Mouse (Mus musculus) neural tube, embryonic 11.5 days (tissue): ENCODE measurements around the gene Tor1aip2. TPM values are rescaled to one million over a fixed set of nuclear protein-coding genes. Genes with fewer than 3 reads are reported as not detected.
A peak's percentile ranks its signal among the peaks of the same experiment; 100 is the strongest.

Experiments
- ATAC-seq: fragments of 200-750 bp; cut with Nextera tagmentation; 2 replicates; pipeline ENCODE4 v1.8.0; 2017; ENCODE audit warnings: moderate number of reproducible peaks, mild to moderate bottlenecking, moderate TSS enrichment, moderate library complexity; ENCODE audit not compliant: insufficient read depth, low FRiP score, low TSS enrichment
- DNase-seq: peaks from one replicate; pipeline ENCODE4 v3.0.0-alpha.2; 2015; ENCODE audit warnings: low spot score
- H3K27ac ChIP-seq: fragments of 300-500 bp; sonication (generic); 2 replicates; pipeline ENCODE4 v1.5.1; 2014; ENCODE audit warnings: low read depth, mild to moderate bottlenecking, low read length
- H3K27me3 ChIP-seq: fragments of 300-500 bp; sonication (generic); 2 replicates; pipeline ENCODE4 v1.6.1; 2014; ENCODE audit warnings: mild to moderate bottlenecking, low read length, mixed read lengths; ENCODE audit not compliant: control insufficient read depth, insufficient read depth
- H3K36me3 ChIP-seq: fragments of 300-500 bp; sonication (generic); 2 replicates; pipeline ENCODE4 v1.6.1; 2014; ENCODE audit warnings: mild to moderate bottlenecking, low read length, moderate library complexity, mixed read lengths; ENCODE audit not compliant: control insufficient read depth, insufficient read depth
- H3K4me1 ChIP-seq: fragments of 300-500 bp; sonication (generic); 2 replicates; pipeline ENCODE4 v1.6.1; 2014; ENCODE audit warnings: low read length, mixed read lengths; ENCODE audit not compliant: control insufficient read depth, insufficient read depth
- H3K4me2 ChIP-seq: fragments of 300-500 bp; sonication (generic); 2 replicates; pipeline ENCODE4 v1.6.1; 2014; ENCODE audit warnings: low read depth, mild to moderate bottlenecking, moderate library complexity
- H3K4me3 ChIP-seq: fragments of 300-500 bp; sonication (generic); 2 replicates; pipeline ENCODE4 v1.5.1; 2014; ENCODE audit warnings: low read depth, low read length
- H3K9ac ChIP-seq: fragments of 300-500 bp; sonication (generic); 2 replicates; pipeline ENCODE4 v1.6.1; 2014; ENCODE audit warnings: mild to moderate bottlenecking, low read length
- H3K9me3 ChIP-seq: fragments of 300-500 bp; sonication (generic); 2 replicates; pipeline ENCODE4 v1.6.1; 2016; ENCODE audit warnings: low read length; ENCODE audit not compliant: control insufficient read depth
- WGBS: fragments of 180-500 bp; shearing (Covaris S2); extraction: QIAGEN DNeasy Blood & Tissue Kit; methylation state at CpG from one replicate; pipeline ENCODE4 v1.1.7; 2014; 5-methylcytosine and 5-hydroxymethylcytosine counted together
- polyA plus RNA-seq: library from polyadenylated mRNA; unstranded; fragments of >200 nt; fragmentation: Nextera tagmentation; extraction: Ambion mirVana; gene quantifications from 2 replicates; pipeline ENCODE4 v1.2.1, GENCODE M21; 2014

Tor1aip2 gene
- 116 and 125 TPM in 2 replicates for polyA plus RNA-seq

DNA sequence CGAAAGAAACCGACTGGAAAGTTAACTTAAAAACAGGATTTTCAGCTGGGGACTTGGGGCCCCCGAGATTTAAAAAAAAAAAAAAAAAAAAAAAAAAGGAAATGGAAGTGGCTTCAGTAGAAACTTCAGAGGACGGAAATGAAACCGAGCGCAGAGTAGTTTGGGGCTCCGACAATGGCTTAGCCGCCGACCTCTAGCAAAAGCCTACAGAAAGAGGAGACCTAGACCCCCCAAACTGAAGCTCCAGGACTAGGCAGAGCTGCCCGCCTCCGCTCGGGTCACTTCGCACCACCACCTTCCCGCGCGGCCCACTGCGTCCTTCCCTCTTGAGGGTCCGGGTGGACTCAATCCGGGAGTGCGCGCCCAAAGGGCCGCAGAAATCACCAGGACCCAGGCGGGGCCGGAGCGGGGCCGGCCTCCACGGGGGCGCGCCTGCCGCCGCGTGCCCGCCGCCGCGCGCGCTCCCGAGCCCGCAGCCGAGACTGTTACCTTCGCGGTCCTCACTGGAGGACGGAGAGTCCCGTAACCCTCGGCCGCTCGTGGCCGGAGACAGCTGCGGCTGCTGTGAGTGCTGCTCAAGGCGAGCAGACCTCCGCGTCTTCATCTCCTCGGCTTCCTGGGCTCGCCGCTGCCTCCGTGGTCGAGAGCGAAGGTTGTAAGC is at the start of gene Tor1aip2:
Tor1aip2 (plus strand) TSS at position 135 of the 661 bp plus-strand sequence.
- ATAC-seq = peak; percentile 83
- peak within 1 kb of the TSS; percentile 91 for H3K9ac ChIP-seq
- no peaks in the 10 kb centered on the region for H3K9me3 ChIP-seq
- WGBS = under 1% methylated on average over 56 of the region's 59 CpGs
- peaks cover 5% of the 10 kb centered on the region for H3K4me1 ChIP-seq
- peaks cover 9% of the 10 kb centered on the region; the same call in 1 of the 2 replicates for H3K36me3 ChIP-seq
- H3K4me3 ChIP-seq = peak within 1 kb of the TSS; percentile 65
- H3K4me2 ChIP-seq = peak within 1 kb of the TSS; percentile 73
- no peaks in the 10 kb centered on the region for H3K27me3 ChIP-seq
- DNase-seq = peak; percentile 88
- H3K27ac ChIP-seq = peak within 1 kb of the TSS; percentile 98

DNA sequence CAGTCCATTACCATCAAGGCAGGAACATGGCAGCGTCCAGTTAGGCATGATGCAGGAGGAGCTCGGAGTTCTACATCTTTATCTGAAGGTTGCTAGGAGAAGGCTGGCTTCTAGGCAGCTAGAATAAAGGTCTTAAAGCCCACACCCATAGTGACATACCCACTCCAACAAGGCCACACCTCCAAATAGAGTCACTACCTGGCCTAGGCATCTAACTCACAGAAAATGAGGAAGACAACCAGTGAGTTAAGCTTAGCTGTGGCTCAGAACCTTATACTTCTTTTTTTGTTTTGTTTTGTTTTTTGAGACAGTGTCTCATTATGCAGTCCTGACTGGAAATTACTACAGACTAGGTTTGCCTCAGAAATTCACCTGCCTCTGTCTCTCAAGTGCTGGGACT is 47.6 kb upstream of the Tor1aip2 start:
- no peak for ATAC-seq
- 89% methylated on average over 2 of the region's 2 CpGs for WGBS
- DNase-seq = no peak

DNA sequence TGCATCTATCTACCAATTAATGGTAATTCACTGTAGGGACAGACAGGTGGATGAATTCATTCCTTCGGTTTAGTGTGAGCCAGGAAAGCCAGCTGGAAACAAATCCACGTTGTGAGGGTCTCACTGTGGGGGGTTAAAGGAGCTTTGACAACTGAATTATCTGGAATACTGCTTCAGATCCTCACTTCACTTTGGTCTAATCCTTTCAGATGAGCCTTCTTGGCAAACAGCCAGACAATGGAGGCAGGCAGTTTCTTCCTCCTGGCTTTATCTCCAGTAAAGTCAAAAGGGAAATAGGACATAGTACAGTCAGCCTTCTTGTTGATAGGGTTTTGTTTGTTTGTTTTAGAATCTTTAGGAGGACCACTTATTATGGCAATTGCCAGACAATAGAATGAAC is 45.8 kb upstream of the Tor1aip2 start:
- ATAC-seq (no peak), DNase-seq (no peak)
- Histone ChIP-seq H3K27ac (no peak overlapping the region), H3K36me3 (no peaks in the 10 kb centered on the region), H3K27me3 (no peaks in the 10 kb centered on the region), H3K4me1 (no peaks in the 10 kb centered on the region), H3K4me3 (no peak overlapping the region), H3K4me2 (no peak overlapping the region), H3K9ac (no peak overlapping the region), H3K9me3 (no peaks in the 10 kb centered on the region)
- 29% methylated on average over 2 of the region's 2 CpGs for WGBS

More for the DNA sequence above, 47.6 kb upstream of the Tor1aip2 start:
- H3K4me1 ChIP-seq = no peaks in the 10 kb centered on the region
- H3K4me3 ChIP-seq = no peak overlapping the region
- H3K9me3 ChIP-seq = no peaks in the 10 kb centered on the region
- no peak overlapping the region for H3K4me2 ChIP-seq
- no peak overlapping the region for H3K9ac ChIP-seq
- no peaks in the 10 kb centered on the region for H3K36me3 ChIP-seq
- no peak overlapping the region for H3K27ac ChIP-seq
- no peaks in the 10 kb centered on the region for H3K27me3 ChIP-seq

DNA sequence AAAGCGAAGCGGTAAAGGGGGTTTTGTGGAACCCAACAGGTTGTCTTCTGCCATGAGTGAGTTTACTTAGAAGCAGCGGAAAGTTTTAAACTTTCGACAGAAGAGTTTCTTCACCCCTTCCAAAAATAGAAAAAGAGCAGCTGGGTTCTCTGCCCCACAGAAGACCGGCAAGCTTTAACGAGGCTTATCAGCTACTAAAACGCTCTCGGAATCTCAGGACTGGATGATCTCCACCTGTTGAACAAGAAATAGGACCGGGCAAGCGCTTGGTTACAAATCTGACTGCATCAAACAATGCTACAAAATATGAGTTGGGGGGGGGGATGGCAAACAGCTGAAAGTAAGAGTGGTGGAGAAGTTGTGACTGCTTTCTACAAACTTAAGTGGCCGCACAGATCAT is 44.8 kb upstream of the Tor1aip2 start:
- Histone ChIP-seq H3K4me3 (no peak overlapping the region), H3K27ac (no peak overlapping the region), H3K4me2 (no peak overlapping the region), H3K9me3 (no peaks in the 10 kb centered on the region), H3K9ac (no peak overlapping the region), H3K27me3 (no peaks in the 10 kb centered on the region), H3K4me1 (no peaks in the 10 kb centered on the region), H3K36me3 (no peaks in the 10 kb centered on the region)
- ATAC-seq (no peak), DNase-seq (no peak)
- 81% methylated on average over 11 of the region's 11 CpGs for WGBS

DNA sequence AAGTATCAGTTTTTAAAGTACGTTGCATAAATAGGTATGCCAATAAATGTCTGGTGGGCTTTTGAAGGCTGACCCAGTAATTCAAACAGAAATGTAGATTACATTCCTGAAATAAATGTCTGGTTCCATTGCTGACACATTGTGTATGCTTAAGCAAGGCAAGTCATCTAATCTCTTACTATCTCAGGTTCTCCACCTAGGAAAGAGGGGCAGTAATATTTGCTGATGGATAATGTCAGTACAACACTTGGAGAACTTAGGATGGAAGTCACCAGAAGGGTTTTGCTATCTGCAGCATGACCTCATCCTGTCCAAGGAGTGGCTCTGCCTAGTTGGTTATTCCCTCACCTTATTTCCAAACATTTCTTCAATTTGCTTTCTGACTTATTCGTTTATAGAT is 40.7 kb upstream of the Tor1aip2 start:
- ATAC-seq (no peak), DNase-seq (no peak)
- H3K4me2 ChIP-seq = no peak overlapping the region
- no peak overlapping the region for H3K9ac ChIP-seq
- WGBS = 85% methylated on average over 2 of the region's 2 CpGs
- no peaks in the 10 kb centered on the region for H3K4me1 ChIP-seq
- no peaks in the 10 kb centered on the region for H3K27me3 ChIP-seq
- H3K4me3 ChIP-seq = no peak overlapping the region
- no peaks in the 10 kb centered on the region for H3K36me3 ChIP-seq
- no peaks in the 10 kb centered on the region for H3K9me3 ChIP-seq
- no peak overlapping the region for H3K27ac ChIP-seq

DNA sequence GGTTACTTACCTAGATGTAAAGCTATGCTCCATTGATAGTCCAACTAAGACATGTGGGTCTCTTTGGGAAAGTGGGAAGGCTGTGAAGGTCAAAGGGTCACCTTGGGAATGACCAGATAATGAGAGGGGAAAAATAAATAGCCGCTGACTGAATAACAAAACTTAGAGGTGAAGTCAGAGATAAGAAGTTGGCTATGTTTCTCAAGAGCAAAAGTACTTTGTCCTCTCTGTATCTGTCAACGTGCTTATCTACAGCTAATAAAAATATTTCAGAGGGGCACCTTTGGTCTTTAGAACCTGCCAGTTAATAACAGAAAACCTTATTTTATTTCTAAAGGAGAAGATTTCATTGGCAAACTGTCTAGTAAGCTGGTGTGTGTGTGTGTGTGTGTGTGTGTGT is 39.6 kb upstream of the Tor1aip2 start:
- 79% methylated on average over 2 of the region's 2 CpGs for WGBS
- no peaks in the 10 kb centered on the region for H3K9me3 ChIP-seq
- no peaks in the 10 kb centered on the region for H3K36me3 ChIP-seq
- no peak for DNase-seq
- H3K27ac ChIP-seq = no peak overlapping the region
- no peak overlapping the region for H3K4me3 ChIP-seq
- no peaks in the 10 kb centered on the region for H3K4me1 ChIP-seq
- no peaks in the 10 kb centered on the region for H3K27me3 ChIP-seq
- no peak for ATAC-seq
- H3K4me2 ChIP-seq = no peak overlapping the region
- no peak overlapping the region for H3K9ac ChIP-seq

DNA sequence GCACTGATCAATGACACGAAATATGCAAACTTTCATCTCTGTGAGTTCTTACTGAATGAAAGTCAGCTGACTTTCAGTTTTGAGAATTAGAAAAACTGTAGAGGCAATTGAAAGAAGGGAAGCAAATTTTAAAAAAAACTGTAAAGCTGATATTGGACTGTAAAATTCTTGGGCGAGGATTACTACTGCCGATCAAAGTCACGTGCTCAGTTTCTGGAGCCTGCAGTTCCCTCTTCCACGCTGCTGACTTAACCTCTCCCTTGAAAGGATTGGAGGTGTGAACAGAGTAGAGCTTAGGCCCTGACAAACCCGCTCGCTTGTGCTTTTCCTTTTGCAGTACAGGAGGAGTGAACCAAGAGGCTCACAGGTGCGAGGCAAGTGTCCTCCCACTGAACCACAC is 32.8 kb upstream of the Tor1aip2 start:
- Histone ChIP-seq H3K4me2 (no peak overlapping the region), H3K9ac (no peak overlapping the region), H3K27me3 (no peaks in the 10 kb centered on the region), H3K36me3 (peaks cover 5% of the 10 kb centered on the region; the same call in 1 of the 2 replicates), H3K4me1 (no peaks in the 10 kb centered on the region), H3K27ac (no peak overlapping the region), H3K4me3 (no peak overlapping the region), H3K9me3 (no peaks in the 10 kb centered on the region)
- 90% methylated on average over 8 of the region's 8 CpGs for WGBS
- ATAC-seq (no peak), DNase-seq (no peak)

DNA sequence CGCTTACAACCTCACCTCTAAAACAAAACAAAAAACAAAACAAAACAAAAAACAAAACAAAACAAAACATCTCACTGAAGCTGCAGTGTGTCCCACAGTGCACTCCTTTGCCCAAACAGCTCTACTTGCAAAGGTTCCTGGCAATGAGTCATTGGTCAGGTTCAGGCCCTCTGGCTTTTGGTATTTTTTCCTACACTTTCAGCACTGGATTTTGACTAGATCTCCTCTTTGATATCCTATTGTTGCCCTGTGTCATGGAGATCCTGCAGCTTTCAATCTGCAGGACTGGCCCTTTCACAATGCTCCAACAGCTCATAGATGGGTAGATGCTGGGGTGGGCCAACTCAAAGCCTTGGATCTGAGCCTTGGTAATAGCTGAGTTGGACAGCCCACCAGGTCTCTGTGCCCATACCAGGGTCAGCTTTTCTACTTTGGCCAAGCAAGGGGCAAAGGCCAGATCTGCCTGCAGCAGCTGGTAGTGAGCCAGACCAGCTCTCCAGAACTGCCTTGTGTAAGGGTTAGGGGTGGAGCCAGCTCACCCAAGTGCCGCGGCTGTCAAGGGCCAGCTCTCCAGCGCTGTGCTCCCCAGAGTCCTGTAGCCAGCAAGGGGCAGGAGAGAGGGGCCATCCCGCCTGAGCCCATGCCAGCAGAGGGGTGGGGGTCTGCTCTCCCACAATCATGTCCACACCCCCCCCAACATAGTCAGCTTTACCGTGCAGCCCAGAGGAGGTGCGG is 31.8 kb upstream of the Tor1aip2 start:
- H3K27me3 ChIP-seq = no peaks in the 10 kb centered on the region
- no peak overlapping the region for H3K9ac ChIP-seq
- no peaks in the 10 kb centered on the region for H3K9me3 ChIP-seq
- ATAC-seq = no peak
- 95% methylated on average over 7 of the region's 7 CpGs for WGBS
- no peak overlapping the region for H3K27ac ChIP-seq
- DNase-seq = no peak
- H3K4me2 ChIP-seq = no peak overlapping the region
- no peaks in the 10 kb centered on the region for H3K4me1 ChIP-seq
- H3K4me3 ChIP-seq = no peak overlapping the region
- peaks cover 7% of the 10 kb centered on the region for H3K36me3 ChIP-seq

DNA sequence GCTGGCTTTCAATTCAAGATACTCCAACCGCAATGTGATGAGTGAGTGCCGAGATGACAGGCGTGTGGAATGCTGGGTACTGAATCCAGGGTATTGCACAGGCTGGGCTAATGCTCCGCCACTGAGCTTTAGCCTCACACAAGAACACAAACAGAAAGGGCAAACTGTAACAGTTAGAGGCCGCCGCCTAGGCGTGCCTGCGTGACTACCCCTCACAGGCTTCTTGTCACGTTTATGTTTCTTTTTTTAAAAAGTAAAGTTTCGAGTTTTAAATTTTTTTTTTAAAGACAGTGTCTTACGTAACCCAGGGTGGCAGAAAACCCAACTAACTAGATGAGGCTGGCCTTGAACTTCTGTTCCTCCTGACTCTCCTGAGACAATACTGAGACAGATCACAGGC is 29.3 kb upstream of the Tor1aip2 start:
- Histone ChIP-seq H3K4me2 (no peak overlapping the region), H3K27ac (no peak overlapping the region), H3K4me1 (no peaks in the 10 kb centered on the region), H3K4me3 (no peak overlapping the region), H3K9me3 (no peaks in the 10 kb centered on the region), H3K9ac (no peak overlapping the region), H3K36me3 (peaks cover 7% of the 10 kb centered on the region), H3K27me3 (no peaks in the 10 kb centered on the region)
- 91% methylated on average over 11 of the region's 11 CpGs for WGBS
- no peak for ATAC-seq
- DNase-seq = no peak
